Mouse (Mus musculus) limb, embryonic 10.5 days (tissue): ENCODE measurements around the gene Ubald2. TPM values are rescaled to one million over a fixed set of nuclear protein-coding genes. Genes with fewer than 3 reads are reported as not detected.
A peak's percentile ranks its signal among the peaks of the same experiment; 100 is the strongest.
"Not testable (repeated sequence)": the region's sequence is repeated elsewhere in the genome, so short reads cannot be mapped to it uniquely, and the experiment has no call there.

Experiments
- DNase-seq: peaks from one replicate; pipeline ENCODE4 v3.0.0-alpha.2; 2017; ENCODE audit warnings: low spot score
- H3K27ac ChIP-seq: fragments of 300-500 bp; sonication (generic); 2 replicates; pipeline ENCODE4 v1.5.1; 2016; ENCODE audit warnings: mild to moderate bottlenecking
- H3K27me3 ChIP-seq: fragments of 300-500 bp; sonication (generic); 2 replicates; pipeline ENCODE4 v1.6.1; 2016; ENCODE audit warnings: low read depth, mild to moderate bottlenecking; ENCODE audit not compliant: poor library complexity, severe bottlenecking
- H3K36me3 ChIP-seq: fragments of 300-500 bp; sonication (generic); 2 replicates; pipeline ENCODE4 v1.6.1; 2016; ENCODE audit warnings: mild to moderate bottlenecking, moderate library complexity
- H3K4me1 ChIP-seq: fragments of 300-500 bp; sonication (generic); 2 replicates; pipeline ENCODE4 v1.6.1; 2016
- H3K4me3 ChIP-seq: fragments of 300-500 bp; sonication (generic); 2 replicates; pipeline ENCODE4 v1.5.1; 2016; ENCODE audit warnings: mild to moderate bottlenecking, moderate library complexity
- H3K9me3 ChIP-seq: fragments of 300-500 bp; sonication (generic); replicated peaks from 2 replicates; pipeline ENCODE4 v1.6.1; 2016; ENCODE audit warnings: mild to moderate bottlenecking
- WGBS: fragments of 180-500 bp; shearing (Covaris S2); methylation state at CpG from one replicate; pipeline ENCODE4 v1.1.7; 2016; 5-methylcytosine and 5-hydroxymethylcytosine counted together
- polyA plus RNA-seq: library from polyadenylated mRNA; unstranded; fragments of >200 nt; fragmentation: Nextera tagmentation; extraction: Ambion mirVana; gene quantifications from 2 replicates; pipeline ENCODE4 v1.2.1, GENCODE M21; 2016

Ubald2 gene
- polyA plus RNA-seq, 1 experiment from 2014 or later: 44.1 TPM

DNA sequence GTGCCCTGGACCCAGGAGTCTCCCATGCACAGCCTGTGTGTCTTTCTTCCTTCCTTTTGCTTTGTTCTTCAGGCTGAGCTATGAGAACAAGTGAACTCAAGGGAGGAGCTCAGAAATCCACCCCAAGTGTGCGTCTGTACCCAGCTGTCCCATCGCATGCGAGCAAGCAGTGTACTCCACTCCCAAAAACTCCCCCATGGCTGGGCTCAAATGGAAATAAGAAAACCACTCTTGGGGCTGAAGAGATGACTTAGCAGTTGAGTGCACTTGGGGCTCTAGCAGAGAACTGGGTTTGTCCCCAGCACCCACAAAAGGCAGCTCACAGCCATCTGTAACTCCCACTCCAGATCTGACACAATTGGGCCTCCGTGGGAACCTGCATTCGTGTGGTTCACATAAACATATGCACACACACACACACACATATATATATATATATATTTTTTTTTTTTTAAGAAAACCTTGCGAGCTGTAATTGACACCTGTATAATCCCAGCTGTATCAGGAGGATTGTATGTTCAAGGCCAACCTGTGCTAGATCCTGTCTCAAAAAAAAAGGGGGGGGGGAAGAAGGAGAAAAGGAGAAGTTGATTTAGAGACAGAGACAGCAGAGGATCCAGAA is 14.9 kb upstream of the Ubald2 start:
- no peaks in the 10 kb centered on the region for H3K9me3 ChIP-seq
- H3K4me3 ChIP-seq: no peak overlapping the region; the same call in 1 of the 2 replicates
- peaks cover 35% of the 10 kb centered on the region for H3K4me1 ChIP-seq
- peak overlapping the region; percentile 89 for H3K27ac ChIP-seq
- no peaks in the 10 kb centered on the region for H3K36me3 ChIP-seq
- 80% methylated on average over 6 of the region's 6 CpGs for WGBS
- DNase-seq: no peak
- no peaks in the 10 kb centered on the region for H3K27me3 ChIP-seq

DNA sequence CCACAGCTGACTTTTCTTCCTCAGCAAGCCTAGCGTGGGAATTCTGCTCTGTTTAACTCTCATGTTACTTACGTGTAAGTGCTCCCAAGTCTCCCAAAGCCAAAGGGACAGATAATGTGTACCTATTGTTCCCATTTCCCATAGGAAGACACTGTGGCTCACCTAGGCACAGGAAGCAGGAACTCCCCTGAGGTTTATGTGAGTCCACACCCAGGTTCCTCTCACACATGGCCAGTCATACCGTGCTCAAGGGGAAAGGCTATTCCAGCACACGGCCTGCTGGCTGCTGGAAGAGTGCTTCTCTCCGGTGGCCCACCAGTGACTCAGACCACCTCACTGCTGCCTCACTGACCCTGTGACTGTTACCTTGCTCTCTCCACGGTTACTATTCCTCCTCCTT is 12.8 kb upstream of the Ubald2 start:
- Histone ChIP-seq H3K27ac (no peak overlapping the region), H3K27me3 (no peaks in the 10 kb centered on the region), H3K36me3 (no peaks in the 10 kb centered on the region), H3K9me3 (no peaks in the 10 kb centered on the region), H3K4me3 (no peak overlapping the region), H3K4me1 (peaks cover 31% of the 10 kb centered on the region)
- 78% methylated on average over 6 of the region's 6 CpGs for WGBS
- no peak for DNase-seq

DNA sequence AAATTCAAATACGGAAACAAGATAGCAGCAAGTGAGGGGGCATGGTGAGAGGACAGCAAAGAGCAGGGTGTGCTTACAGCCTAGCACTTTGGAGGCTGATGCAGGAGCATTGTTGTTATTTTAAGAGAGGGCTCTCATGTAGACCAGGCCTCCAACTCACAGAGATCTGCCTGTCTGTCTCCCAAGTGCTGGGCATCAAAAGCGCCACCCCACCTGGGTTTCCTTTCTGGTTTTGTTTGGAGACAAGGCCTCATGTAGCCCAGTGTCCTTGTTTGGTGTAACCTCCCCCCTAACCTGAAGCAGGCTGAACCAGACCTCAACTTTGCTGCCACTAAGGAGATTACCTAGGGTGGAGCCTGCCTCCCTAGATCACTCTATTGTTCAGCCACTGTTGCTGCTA is 11.3 kb upstream of the Ubald2 start:
- no peak overlapping the region; the same call in 1 of the 2 replicates for H3K4me3 ChIP-seq
- H3K27me3 ChIP-seq: no peaks in the 10 kb centered on the region
- H3K9me3 ChIP-seq: no peaks in the 10 kb centered on the region
- 90% methylated on average over 2 of the region's 2 CpGs for WGBS
- no peak for DNase-seq
- no peak overlapping the region for H3K27ac ChIP-seq
- H3K4me1 ChIP-seq: peaks cover 21% of the 10 kb centered on the region
- H3K36me3 ChIP-seq: no peaks in the 10 kb centered on the region

DNA sequence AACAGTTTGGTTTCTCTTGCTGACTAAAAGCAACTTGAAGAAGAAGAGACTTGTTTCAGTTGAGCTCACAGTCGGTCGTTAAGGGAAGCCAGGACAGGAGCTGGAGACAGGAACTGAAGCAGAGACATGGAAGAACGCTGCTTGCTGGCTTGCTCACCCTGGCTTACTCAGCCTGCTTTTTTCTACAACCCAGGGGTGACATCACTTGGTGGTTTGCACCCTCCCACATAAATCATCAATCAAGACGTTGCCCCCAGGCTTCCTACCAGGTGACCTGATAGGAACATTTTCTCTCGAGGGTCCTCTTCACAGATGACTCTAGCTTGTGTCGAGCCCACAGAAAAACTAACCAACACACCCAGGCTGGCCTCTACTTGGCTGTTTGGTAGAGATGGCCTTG is 10.7 kb upstream of the Ubald2 start:
- H3K4me3 ChIP-seq: no peak overlapping the region
- DNase-seq: no peak

DNA sequence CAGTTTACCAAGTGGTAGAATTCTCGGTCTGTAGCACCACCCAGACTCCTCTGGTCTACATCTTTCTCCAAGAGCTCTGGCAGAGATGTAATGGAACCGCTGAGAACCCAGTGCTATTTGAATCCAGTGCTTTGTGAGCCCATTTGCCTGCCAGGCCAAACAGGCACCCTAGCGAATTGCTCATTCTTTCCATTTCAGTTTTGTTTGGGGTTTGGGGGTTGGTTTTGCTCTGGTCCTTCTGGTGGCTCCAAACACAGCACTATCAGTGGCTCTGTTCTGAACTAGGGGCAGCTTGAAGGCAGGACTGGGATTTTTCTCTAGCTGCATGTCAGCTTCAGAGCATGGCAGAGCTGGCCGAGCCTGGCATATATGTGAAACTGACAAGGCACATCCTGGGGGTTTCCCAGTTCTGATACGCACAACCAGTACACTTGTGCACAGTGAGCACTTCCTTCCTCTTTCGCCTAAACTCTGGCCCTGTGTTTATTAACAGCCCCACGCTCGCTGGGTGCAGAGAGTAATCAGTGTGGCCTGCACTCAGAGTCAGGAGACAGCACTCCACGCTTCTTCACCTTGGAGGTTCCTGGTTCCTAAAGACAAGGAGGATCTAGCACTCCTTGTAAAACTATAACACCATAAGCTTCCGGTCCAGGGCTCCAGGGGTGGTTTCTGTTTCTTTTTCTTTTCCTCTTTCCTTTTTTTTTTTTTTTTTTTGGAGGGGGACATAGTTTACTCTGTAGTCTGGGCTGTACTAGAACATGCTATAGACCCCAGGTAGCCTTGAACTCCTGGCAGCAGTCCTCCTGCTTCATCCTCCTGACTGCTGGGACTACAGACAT is 9.9 kb upstream of the Ubald2 start:
- Histone ChIP-seq H3K4me3 (no peak overlapping the region), H3K27ac (no peak overlapping the region), H3K9me3 (no peaks in the 10 kb centered on the region), H3K27me3 (no peaks in the 10 kb centered on the region), H3K4me1 (peaks cover 11% of the 10 kb centered on the region), H3K36me3 (no peaks in the 10 kb centered on the region)
- DNase-seq: no peak
- 80% methylated on average over 10 of the region's 10 CpGs for WGBS

More for the DNA sequence above, 10.7 kb upstream of the Ubald2 start:
- H3K27me3 ChIP-seq: no peaks in the 10 kb centered on the region
- no peaks in the 10 kb centered on the region for H3K36me3 ChIP-seq
- no peaks in the 10 kb centered on the region for H3K9me3 ChIP-seq
- H3K4me1 ChIP-seq: peaks cover 16% of the 10 kb centered on the region
- no peak overlapping the region for H3K27ac ChIP-seq
- 82% methylated on average over 6 of the region's 6 CpGs for WGBS

DNA sequence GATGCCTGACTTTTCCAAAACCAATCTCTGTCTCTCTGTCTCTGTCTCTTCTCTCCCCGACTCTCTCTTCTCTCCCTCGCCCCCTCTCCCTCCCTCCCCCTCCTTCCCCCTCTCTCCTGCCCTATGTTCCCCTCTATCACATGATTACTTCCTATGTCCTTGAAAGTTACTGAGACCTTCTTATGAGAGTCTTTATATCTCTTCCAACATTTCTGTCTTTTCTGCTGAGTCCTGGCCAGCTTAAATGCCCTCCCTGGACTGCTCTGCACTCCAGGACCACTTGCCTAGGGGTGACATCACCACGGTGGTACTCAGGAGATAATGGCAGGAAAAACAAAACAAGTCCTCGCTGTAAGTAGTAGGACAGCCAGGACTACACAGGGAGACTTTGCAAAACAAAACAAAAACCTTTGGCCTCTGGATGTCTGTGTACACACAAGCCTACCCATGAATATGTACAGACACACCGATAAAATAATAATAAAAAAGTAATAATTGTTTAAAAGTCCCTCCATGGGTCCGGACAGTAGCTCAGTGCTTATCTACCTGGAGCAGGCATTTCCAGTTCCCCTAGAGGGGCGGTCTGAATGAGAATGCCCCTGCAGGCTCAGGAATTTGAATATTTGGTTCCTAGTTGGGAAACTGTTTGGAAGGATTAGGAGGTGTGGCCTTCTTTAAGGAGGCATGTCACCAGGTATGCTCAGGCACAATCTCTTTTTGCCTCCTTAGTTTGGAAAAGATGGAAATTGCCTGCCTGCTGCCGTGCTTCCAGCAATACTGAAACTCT is 9.1 kb upstream of the Ubald2 start:
- Histone ChIP-seq H3K27ac (no peak overlapping the region), H3K36me3 (no peaks in the 10 kb centered on the region), H3K4me1 (peaks cover 16% of the 10 kb centered on the region), H3K27me3 (no peaks in the 10 kb centered on the region), H3K9me3 (no peaks in the 10 kb centered on the region), H3K4me3 (no peak overlapping the region)
- DNase-seq: no peak
- WGBS: 67% methylated on average over 8 of the region's 8 CpGs

DNA sequence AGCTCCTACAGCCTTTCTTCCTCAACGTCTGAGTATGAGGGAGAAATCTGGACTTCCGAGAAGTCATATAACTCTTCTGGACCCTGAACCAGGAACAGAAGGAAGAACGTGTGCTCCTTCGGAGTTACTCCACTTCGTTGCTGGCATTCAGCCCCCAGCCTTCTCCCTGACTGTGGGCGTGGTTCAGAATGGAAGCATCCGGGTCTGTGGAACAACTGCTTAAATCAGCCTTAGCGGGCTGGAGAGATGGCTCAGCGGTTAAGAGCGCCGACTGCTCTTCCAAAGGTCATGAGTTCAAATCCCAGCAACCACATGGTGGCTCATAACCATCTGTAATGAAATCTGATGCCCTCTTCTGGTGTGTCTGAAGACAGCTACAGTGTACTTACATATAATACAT is 7.6 kb upstream of the Ubald2 start:
- not testable (repeated sequence) for H3K4me3 ChIP-seq, H3K9me3 ChIP-seq, H3K27me3 ChIP-seq, H3K36me3 ChIP-seq, DNase-seq, H3K27ac ChIP-seq
- peaks cover 11% of the 10 kb centered on the region for H3K4me1 ChIP-seq
- 89% methylated on average over 11 of the region's 11 CpGs for WGBS

DNA sequence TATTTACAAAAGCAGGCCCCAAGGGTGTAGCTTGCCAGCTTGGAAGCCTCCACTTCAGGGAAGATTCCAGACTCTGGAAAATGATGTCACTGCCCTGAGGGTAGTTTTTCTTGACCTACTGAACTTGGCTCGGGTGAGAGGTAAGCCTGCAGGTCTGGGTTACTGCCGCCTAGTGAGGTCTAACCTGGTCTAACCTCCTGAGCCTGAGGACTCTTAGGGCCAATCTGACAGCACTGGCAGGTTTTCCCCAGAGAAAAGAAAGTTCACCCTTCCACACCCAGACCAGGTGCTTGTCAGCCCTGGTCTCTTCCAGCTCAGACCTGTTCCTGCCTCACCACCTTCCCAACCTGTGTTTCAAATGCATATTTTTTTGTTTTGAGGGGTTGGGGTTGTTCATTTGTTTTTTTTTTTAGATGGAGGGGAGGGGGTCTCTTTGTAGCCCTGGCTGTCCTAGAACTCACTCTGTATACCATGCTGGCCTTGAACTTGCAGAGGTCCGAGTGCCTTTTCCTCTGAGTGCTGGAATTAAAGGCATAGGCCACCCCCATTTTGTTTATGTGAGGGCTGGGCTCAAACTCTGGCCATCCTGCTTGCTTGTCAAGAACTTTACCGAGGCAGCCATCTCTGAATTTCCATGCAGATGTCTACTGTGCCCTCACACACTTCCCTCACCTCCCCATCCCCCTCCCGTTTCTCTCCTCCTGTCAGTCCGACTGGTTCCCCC is 6.9 kb upstream of the Ubald2 start:
- Histone ChIP-seq H3K36me3 (no peaks in the 10 kb centered on the region), H3K9me3 (no peaks in the 10 kb centered on the region), H3K27me3 (no peaks in the 10 kb centered on the region), H3K4me3 (no peak overlapping the region), H3K27ac (no peak overlapping the region), H3K4me1 (peaks cover 12% of the 10 kb centered on the region)
- 79% methylated on average over 6 of the region's 6 CpGs for WGBS
- DNase-seq: no peak

DNA sequence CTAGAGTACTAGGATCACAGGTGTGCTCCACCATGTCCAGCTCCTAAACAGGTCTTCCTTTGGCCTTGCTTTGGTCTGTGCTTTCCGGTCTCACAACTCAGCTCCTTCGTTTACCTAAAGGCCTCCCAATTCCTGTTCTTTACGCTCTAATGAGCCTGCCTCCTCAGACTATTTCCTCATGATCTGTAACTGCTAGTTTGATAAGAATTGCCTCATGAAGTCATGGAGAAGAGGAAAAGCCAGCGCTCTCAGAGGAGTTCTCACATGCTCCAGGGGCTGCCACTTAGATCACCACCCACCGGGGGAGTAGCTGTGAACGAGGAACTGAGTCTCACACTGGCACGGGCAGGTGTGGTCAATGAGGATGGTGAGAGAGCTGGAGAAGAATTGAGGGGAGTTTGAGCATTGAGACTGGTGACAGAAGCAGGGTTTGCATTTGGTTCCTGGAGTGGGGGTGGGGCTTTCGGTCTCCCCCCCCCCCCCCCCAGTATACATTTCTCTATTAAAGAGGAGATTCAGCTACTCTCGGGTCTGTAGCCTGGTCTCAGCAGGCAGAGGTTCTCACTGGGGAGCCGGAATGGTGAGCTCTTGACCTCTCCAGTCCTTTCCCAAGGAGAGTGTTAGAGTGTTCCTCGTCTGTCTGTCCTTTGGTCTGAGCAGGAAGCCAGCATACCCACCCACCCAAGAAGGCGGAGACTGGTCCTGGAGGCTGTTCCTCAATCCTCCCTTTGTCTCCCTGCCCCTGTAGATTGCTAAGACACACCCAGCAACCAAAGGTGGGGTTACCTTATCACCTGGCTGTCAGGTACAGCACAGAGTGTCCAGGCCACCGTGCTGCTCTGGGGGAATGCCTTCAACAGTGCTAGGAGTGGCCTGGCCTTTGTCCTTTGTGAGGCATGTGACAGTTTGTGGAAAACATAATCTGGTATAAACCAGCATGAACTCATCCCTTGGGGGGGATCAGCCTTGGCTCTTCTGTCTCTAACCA is 4.7 kb upstream of the Ubald2 start:
- H3K9me3 ChIP-seq: no peaks in the 10 kb centered on the region
- no peak for DNase-seq
- peaks cover 19% of the 10 kb centered on the region for H3K4me1 ChIP-seq
- WGBS: 47% methylated on average over 13 of the region's 13 CpGs
- no peaks in the 10 kb centered on the region for H3K36me3 ChIP-seq
- H3K27ac ChIP-seq: 0 out of 2 replicates have a peak overlapping the region, but pooled peaks have one; percentile 15
- H3K4me3 ChIP-seq: no peak overlapping the region
- H3K27me3 ChIP-seq: no peaks in the 10 kb centered on the region

DNA sequence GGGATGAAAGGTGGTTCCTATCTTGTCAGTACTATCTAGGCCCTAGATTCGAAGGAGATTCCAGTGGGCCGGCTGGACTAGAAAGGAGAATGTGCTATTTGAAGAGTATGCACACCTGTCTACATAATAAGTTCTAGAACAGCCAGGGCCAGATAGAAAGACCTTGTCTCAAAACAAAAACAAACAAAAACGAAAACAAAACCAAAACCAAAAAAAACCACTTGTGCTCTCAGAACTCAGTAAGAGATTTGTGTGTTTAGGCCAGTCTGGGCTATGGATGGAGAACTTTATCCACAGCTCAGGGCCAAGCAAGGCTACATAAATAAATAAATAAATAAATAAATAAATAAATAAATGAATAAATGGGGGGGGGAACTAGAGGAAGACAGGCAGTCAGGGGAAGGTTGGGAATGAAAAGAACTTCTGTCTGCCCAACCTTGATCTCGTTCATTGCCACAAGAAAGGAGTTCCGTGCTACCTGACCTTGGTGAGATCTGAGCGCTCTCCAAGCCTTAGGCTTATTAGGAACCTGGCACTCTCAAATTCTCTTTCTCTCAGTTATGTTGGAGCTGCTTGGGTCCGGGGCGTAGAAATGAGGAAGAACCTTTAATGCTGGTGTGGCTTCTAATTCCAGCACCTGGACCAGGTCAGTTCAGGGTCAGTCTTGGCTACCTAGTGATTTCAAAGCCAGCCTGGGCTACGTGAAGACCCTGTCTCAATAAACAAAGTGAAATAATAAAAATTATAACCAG is 3.9 kb upstream of the Ubald2 start:
- no peak for DNase-seq
- H3K4me1 ChIP-seq: peaks cover 22% of the 10 kb centered on the region
- H3K9me3 ChIP-seq: no peaks in the 10 kb centered on the region
- 91% methylated on average over 9 of the region's 9 CpGs for WGBS
- H3K27ac ChIP-seq: no peak overlapping the region
- no peak overlapping the region for H3K4me3 ChIP-seq
- H3K36me3 ChIP-seq: no peaks in the 10 kb centered on the region
- H3K27me3 ChIP-seq: no peaks in the 10 kb centered on the region

DNA sequence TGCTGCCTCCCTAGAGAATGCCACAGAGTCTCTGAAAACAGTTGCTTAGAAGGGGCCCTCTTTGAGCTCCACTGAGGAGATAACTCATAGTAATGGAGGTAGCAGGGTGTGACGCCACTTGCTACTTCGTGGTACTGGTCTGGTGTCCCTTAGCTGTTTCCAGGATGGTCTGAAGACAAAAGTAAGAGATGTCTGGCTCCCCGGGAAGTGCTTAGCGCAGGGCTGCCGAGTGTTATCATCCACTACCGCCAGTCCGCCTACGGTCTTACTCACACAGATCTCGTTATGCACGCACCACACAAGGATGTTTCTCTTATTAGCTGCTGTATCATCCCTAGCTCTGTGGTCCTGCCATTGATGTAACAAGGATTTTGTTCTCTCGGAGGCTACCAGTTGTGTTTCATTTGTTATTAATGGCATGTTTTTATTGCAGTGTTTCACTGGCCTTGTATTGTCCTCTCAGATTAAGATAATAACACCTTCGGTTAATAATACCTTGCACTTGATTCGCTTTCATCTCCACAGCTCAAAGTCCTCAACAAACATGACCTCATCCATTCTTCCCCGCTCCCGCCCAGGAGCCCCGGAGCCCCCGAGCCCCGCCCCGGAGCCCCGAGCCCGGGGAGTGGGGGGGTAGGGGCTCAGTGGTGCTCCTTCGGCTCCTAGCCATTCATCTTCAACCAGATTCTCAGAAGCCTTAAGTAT is 3.0 kb upstream of the Ubald2 start:
- Histone ChIP-seq H3K4me1 (peaks cover 30% of the 10 kb centered on the region), H3K27ac (no peak overlapping the region), H3K27me3 (no peaks in the 10 kb centered on the region), H3K4me3 (no peak overlapping the region), H3K36me3 (peaks cover 8% of the 10 kb centered on the region), H3K9me3 (no peaks in the 10 kb centered on the region)
- DNase-seq: no peak
- WGBS: 46% methylated on average over 22 of the region's 22 CpGs
